Mouse (Mus musculus) effector memory CD4-positive, alpha-beta T cell, adult 5 months (primary cell): ENCODE results near the gene Mpig6b. TPM values are rescaled to one million over a fixed set of nuclear protein-coding genes. Genes with fewer than 3 reads are reported as not detected.

ENCODE experiments used
- polyA plus RNA-seq: library from polyadenylated mRNA; unstranded; fragments of 100-300 nt; shearing (Covaris generic); gene quantifications from one replicate; pipeline ENCODE4 v1.2.1, GENCODE M21; 2017

The Mpig6b gene
- polyA plus RNA-seq, 1 experiment from 2014 or later = not detected

Other genes starting within 250 kb of the Mpig6b start
- 25.8 TPM for gene Stk19, start 229.2 kb downstream of the Mpig6b start, polyA plus RNA-seq
- gene Dxo, start 229.2 kb downstream of the Mpig6b start, polyA plus RNA-seq = 123 TPM
- 128 TPM for gene Skiv2l, start 216.0 kb downstream of the Mpig6b start, polyA plus RNA-seq
- 49.5 TPM for gene Nelfe, start 215.8 kb downstream of the Mpig6b start, polyA plus RNA-seq
- gene Cfb, start 203.7 kb downstream of the Mpig6b start, polyA plus RNA-seq = not detected
- 0.21 TPM for gene Zbtb12, start 186.7 kb downstream of the Mpig6b start, polyA plus RNA-seq
- not detected for gene Gm20547, start 184.1 kb downstream of the Mpig6b start, polyA plus RNA-seq
- gene C2, start 167.9 kb downstream of the Mpig6b start, polyA plus RNA-seq = 1.2 TPM
- gene Ehmt2, start 167.7 kb downstream of the Mpig6b start, polyA plus RNA-seq = 57.8 TPM
- not detected for gene Slc44a4, start 151.7 kb downstream of the Mpig6b start, polyA plus RNA-seq
- 74.6 TPM for gene Neu1, start 134.9 kb downstream of the Mpig6b start, polyA plus RNA-seq
- gene Hspa1b, start 106.9 kb downstream of the Mpig6b start, polyA plus RNA-seq = 2,452 TPM
- gene Gm20481, start 96.3 kb downstream of the Mpig6b start, polyA plus RNA-seq = 125 TPM
- gene Hspa1a, start 94.0 kb downstream of the Mpig6b start, polyA plus RNA-seq = 1,550 TPM
- gene Hspa1l, start 93.5 kb downstream of the Mpig6b start, polyA plus RNA-seq = not detected
- 47.6 TPM for gene Lsm2, start 84.3 kb downstream of the Mpig6b start, polyA plus RNA-seq
- 182 TPM for gene Vars, start 65.2 kb downstream of the Mpig6b start, polyA plus RNA-seq
- 0.10 TPM for gene Vwa7, start 49.6 kb downstream of the Mpig6b start, polyA plus RNA-seq
- gene Sapcd1, start 38.2 kb downstream of the Mpig6b start, polyA plus RNA-seq = not detected
- gene Msh5, start 19.4 kb downstream of the Mpig6b start, polyA plus RNA-seq = 2.2 TPM
- gene Clic1, start 16.2 kb downstream of the Mpig6b start, polyA plus RNA-seq = 305 TPM
- 1.00 TPM for gene Ddah2, start 7.1 kb downstream of the Mpig6b start, polyA plus RNA-seq
- not detected for gene Ly6g6c, start 796 bp downstream of the Mpig6b start, polyA plus RNA-seq
- gene Ly6g6e, start 10.7 kb upstream of the Mpig6b start, polyA plus RNA-seq = not detected
- gene Ly6g6d, start 11.9 kb upstream of the Mpig6b start, polyA plus RNA-seq = not detected
- gene Ly6g6f, start 19.4 kb upstream of the Mpig6b start, polyA plus RNA-seq = not detected
- 88.6 TPM for gene Abhd16a, start 23.1 kb upstream of the Mpig6b start, polyA plus RNA-seq
- gene Ly6g5c, start 42.1 kb upstream of the Mpig6b start, polyA plus RNA-seq = not detected
- 2.1 TPM for gene Ly6g5b, start 49.2 kb upstream of the Mpig6b start, polyA plus RNA-seq
- gene Gpank1, start 55.3 kb upstream of the Mpig6b start, polyA plus RNA-seq = 43.9 TPM
- 190 TPM for gene Csnk2b, start 55.9 kb upstream of the Mpig6b start, polyA plus RNA-seq
- 0.75 TPM for gene D17H6S53E, start 60.2 kb upstream of the Mpig6b start, polyA plus RNA-seq
- not detected for gene Apom, start 65.9 kb upstream of the Mpig6b start, polyA plus RNA-seq
- gene Bag6, start 69.0 kb upstream of the Mpig6b start, polyA plus RNA-seq = 75.1 TPM
- gene Prrc2a, start 98.7 kb upstream of the Mpig6b start, polyA plus RNA-seq = 38.6 TPM
- gene Aif1, start 109.9 kb upstream of the Mpig6b start, polyA plus RNA-seq = not detected
- gene Lst1, start 122.3 kb upstream of the Mpig6b start, polyA plus RNA-seq = 1.6 TPM
- gene Ltb, start 128.3 kb upstream of the Mpig6b start, polyA plus RNA-seq = 849 TPM
- gene Tnf, start 135.8 kb upstream of the Mpig6b start, polyA plus RNA-seq = 107 TPM
- gene Lta, start 139.2 kb upstream of the Mpig6b start, polyA plus RNA-seq = 42.5 TPM
- gene Gm16181, start 154.7 kb upstream of the Mpig6b start, polyA plus RNA-seq = not detected
- gene Atp6v1g2, start 167.5 kb upstream of the Mpig6b start, polyA plus RNA-seq = 4.8 TPM
- gene Nfkbil1, start 169.6 kb upstream of the Mpig6b start, polyA plus RNA-seq = 18.7 TPM
- gene Ddx39b, start 175.6 kb upstream of the Mpig6b start, polyA plus RNA-seq = 170 TPM
- 6,438 TPM for gene H2-D1, start 196.5 kb upstream of the Mpig6b start, polyA plus RNA-seq